Mouse (Mus musculus) erythroblast, adult 5-6 weeks (primary cell): ENCODE results near the gene Hibadh. TPM values are rescaled to one million over a fixed set of nuclear protein-coding genes. Genes with fewer than 3 reads are reported as not detected.
A peak's percentile ranks its signal among the peaks of the same experiment; 100 is the strongest.

Experiments
- ATAC-seq: replicated peaks from 2 replicates; pipeline ENCODE4 v1.8.0; 2016; ENCODE audit warnings: moderate number of reproducible peaks, mild to moderate bottlenecking, moderate TSS enrichment, inconsistent platforms; ENCODE audit not compliant: poor library complexity, low FRiP score, severe bottlenecking
- total RNA-seq, 2 experiments: library from RNA; stranded (forward) in 1 of 2; stranded (reverse) in 1 of 2; fragments of 150-400 nt in 1 of 2; fragments of 200-764, 138-1000 nt in 1 of 2; gene quantifications; 2 replicates each; pipeline versions ENCODE4 v1.2.3 to v1.2.4; 2015 to 2017; ENCODE audit warnings: low replicate concordance in 2 of 2

Hibadh gene
- total RNA-seq, 2 experiments from 2014 or later, result 20.3 to 33.6 TPM

- no peak for ATAC-seq
Measured at GRCm38 (mm10) chr6:52578322-52578721, 61.9 kb downstream of the Hibadh start.

- ATAC-seq, result peak; percentile 80
Measured at GRCm38 (mm10) chr6:52577270-52577669, 62.9 kb downstream of the Hibadh start.

- ATAC-seq, result no peak
Measured at GRCm38 (mm10) chr6:52568706-52569105, 71.5 kb downstream of the Hibadh start.

- no peak for ATAC-seq
Measured at GRCm38 (mm10) chr6:52567327-52568299, 72.6 kb downstream of the Hibadh start.

- no peak for ATAC-seq
Measured at GRCm38 (mm10) chr6:52565210-52565609, 75.0 kb downstream of the Hibadh start.

GRCm38 (mm10) chr6:52562994-52563393 lies 77.2 kb downstream of the Hibadh start:
- no peak for ATAC-seq

- ATAC-seq, result no peak
Measured at GRCm38 (mm10) chr6:52559041-52559440, 81.1 kb downstream of the Hibadh start.

GRCm38 (mm10) chr6:52544376-52544775 lies 95.8 kb downstream of the Hibadh start:
- ATAC-seq, result no peak

GRCm38 (mm10) chr6:52542464-52542863 lies 97.7 kb downstream of the Hibadh start:
- no peak for ATAC-seq

- ATAC-seq, result no peak
Measured at GRCm38 (mm10) chr6:52539911-52540310, 100.3 kb downstream of the Hibadh start.

GRCm38 (mm10) chr6:52535072-52535704 lies 105.0 kb downstream of the Hibadh start:
- ATAC-seq, result no peak

GRCm38 (mm10) chr6:52532144-52532492 lies 108.1 kb downstream of the Hibadh start:
- ATAC-seq, result no peak

- ATAC-seq, result no peak
Measured at GRCm38 (mm10) chr6:52531366-52532143, 108.6 kb downstream of the Hibadh start.

GRCm38 (mm10) chr6:52530861-52531260 lies 109.3 kb downstream of the Hibadh start:
- no peak for ATAC-seq

- ATAC-seq, result no peak
Measured at GRCm38 (mm10) chr6:52524226-52524625, 116.0 kb downstream of the Hibadh start.

GRCm38 (mm10) chr6:52518704-52519103 lies 121.5 kb downstream of the Hibadh start:
- ATAC-seq, result no peak

- ATAC-seq, result no peak
Measured at GRCm38 (mm10) chr6:52517272-52517671, 122.9 kb downstream of the Hibadh start.

GRCm38 (mm10) chr6:52513876-52514405 lies 126.2 kb downstream of the Hibadh start:
- no peak for ATAC-seq

- no peak for ATAC-seq
Measured at GRCm38 (mm10) chr6:52508789-52509188, 131.4 kb downstream of the Hibadh start.

- no peak for ATAC-seq
Measured at GRCm38 (mm10) chr6:52507946-52508345, 132.2 kb downstream of the Hibadh start.
